Mouse (Mus musculus) ES-E14 (cell line): ENCODE measurements around the gene Sephs1.

ENCODE experiments used
- CHD2 ChIP-seq: IDR thresholded peaks from 2 replicates; pipeline ENCODE4 v1.6.1; 2014; ENCODE audit warnings: mild to moderate bottlenecking, low read depth, low read length, inconsistent platforms
- MAFK ChIP-seq: IDR thresholded peaks from 2 replicates; pipeline ENCODE4 v1.6.1; 2014; ENCODE audit warnings: mild to moderate bottlenecking, low read depth, low read length, inconsistent platforms; ENCODE audit not compliant: insufficient read depth
- ZC3H11A ChIP-seq: IDR thresholded peaks from 2 replicates; pipeline ENCODE4 v1.6.1; 2012; ENCODE audit warnings: low read depth, mild to moderate bottlenecking, inconsistent platforms, low read length, borderline replicate concordance
- ZNF384 ChIP-seq: IDR thresholded peaks from 2 replicates; pipeline ENCODE4 v1.6.1; 2012; ENCODE audit warnings: low read depth, low read length, inconsistent platforms

GRCm38 (mm10) chr2:4875090-4875489 lies 6.3 kb upstream of the Sephs1 start:
- no peak for TF ChIP-seq CHD2
- no peak for TF ChIP-seq MAFK
- TF ChIP-seq ZC3H11A = no peak
- no peak for TF ChIP-seq ZNF384
